Mouse (Mus musculus) cerebellum, postnatal 4 days (tissue): ENCODE results near the gene Olfr1154.

ENCODE experiments used
- DNase-seq, 2 experiments: peaks; one replicate each; pipeline ENCODE4 v3.0.0; 2022; ENCODE audit warnings: low spot score in 2 of 2, mixed read lengths in 1 of 2

The Olfr1154 gene

GRCm38 (mm10) chr2:87905066-87905465 is at the start of gene Olfr1154:
TSS of gene Olfr1154 (minus strand) at chr2:87905166.
- no peak for DNase-seq

DNA sequence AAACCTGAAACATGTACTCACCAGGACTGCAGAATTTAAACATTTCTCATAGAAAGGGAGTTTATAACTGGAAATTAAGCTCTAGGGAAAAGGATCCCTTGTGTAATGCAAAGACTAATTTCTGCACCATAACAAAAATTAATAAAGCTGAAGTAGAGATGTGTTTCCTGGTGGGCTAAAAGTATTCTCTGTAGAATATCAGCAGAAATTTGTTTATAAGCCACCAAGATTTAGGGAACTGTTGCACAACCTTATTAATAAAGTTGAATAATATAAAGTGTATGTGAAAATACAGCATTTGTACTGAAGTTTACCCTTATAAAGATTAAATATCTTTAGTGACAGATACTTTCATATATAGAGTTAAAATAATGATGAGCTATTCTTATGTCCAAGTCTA is 48.0 kb upstream of the Olfr1154 start, which contains the start of gene Olfr1156:
TSS of gene Olfr1156 (minus strand) at position 101 of the 400 bp plus-strand sequence.
- no peak for DNase-seq

- no peak for DNase-seq
These were observed 40.1 kb upstream of the Olfr1154 start, which contains the start of gene Olfr1155 for GRCm38 (mm10) chr2:87945037-87945436. TSS of gene Olfr1155 (minus strand) at chr2:87945137.

DNA sequence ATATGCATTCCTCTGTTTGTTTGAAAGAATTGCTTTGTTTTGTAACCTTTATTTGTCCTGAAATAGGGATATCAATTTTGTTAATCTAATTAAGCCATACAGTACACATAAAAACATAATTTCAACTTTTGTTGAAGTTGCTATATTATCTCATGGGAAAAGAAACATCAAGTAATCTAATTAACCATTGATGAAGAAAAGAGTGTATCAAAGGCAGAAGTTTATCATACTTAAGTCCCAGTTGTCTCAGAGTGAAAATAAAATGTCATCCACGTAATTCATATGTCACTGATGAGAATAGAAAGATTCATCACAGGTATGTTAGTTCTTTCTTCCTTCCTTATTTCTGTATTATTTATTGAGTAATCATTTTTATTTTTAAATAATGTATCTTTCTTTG is 10.3 kb downstream of the Olfr1154 start, which contains the start of gene Olfr1153:
TSS of gene Olfr1153 (plus strand) at position 301 of the 400 bp plus-strand sequence.
- DNase-seq: no peak

GRCm38 (mm10) chr2:87866192-87866591 is 38.8 kb downstream of the Olfr1154 start, which contains the start of gene Olfr1152:
TSS of gene Olfr1152 (plus strand) at chr2:87866492.
- no peak for DNase-seq

- no peak for DNase-seq
These were observed 49.4 kb downstream of the Olfr1154 start, which contains the start of gene Olfr1151 for GRCm38 (mm10) chr2:87855562-87855961. TSS of gene Olfr1151 (plus strand) at chr2:87855862.
